Mouse (Mus musculus) C2C12 (cell line): ENCODE measurements around the gene Vti1a.

Experiments
- CTCF ChIP-seq: IDR thresholded peaks from one replicate; pipeline ENCODE4 v1.5.1; 2011; ENCODE audit not compliant: control insufficient read depth, insufficient read depth, insufficient read length
- FOSL1 ChIP-seq: IDR thresholded peaks from one replicate; pipeline ENCODE4 v1.8.0; 2011; ENCODE audit warnings: mild to moderate bottlenecking, low read length; ENCODE audit not compliant: poor library complexity, insufficient read depth, severe bottlenecking
- MAX ChIP-seq: IDR thresholded peaks from one replicate; pipeline ENCODE4 v1.6.1; 2011; ENCODE audit warnings: mild to moderate bottlenecking, control low read depth
- MYOG ChIP-seq: IDR thresholded peaks from one replicate; pipeline ENCODE4 v1.6.1; 2011; ENCODE audit not compliant: control insufficient read depth, insufficient read length; ENCODE audit errors: extremely low read depth
- USF1 ChIP-seq: IDR thresholded peaks from one replicate; pipeline ENCODE4 v1.6.1; 2011; ENCODE audit warnings: low read depth, mild to moderate bottlenecking, control low read depth, moderate library complexity

- TF ChIP-seq CTCF (no peak), FOSL1 (no peak), MYOG (no peak), USF1 (no peak), MAX (no peak)
These were observed 209.0 kb downstream of the Vti1a start for GRCm38 (mm10) chr19:55525056-55525455.
